Mouse (Mus musculus): ENCODE measurements at regions not wholly inside any gene's neighbourhood (a gene's known extent, or its start where the extent isn't known, plus 50 kb on each side); places are given as distances from the start of the nearest gene placed in this dataset.
A peak's percentile ranks its signal among the peaks of the same experiment; 100 is the strongest.

DNA sequence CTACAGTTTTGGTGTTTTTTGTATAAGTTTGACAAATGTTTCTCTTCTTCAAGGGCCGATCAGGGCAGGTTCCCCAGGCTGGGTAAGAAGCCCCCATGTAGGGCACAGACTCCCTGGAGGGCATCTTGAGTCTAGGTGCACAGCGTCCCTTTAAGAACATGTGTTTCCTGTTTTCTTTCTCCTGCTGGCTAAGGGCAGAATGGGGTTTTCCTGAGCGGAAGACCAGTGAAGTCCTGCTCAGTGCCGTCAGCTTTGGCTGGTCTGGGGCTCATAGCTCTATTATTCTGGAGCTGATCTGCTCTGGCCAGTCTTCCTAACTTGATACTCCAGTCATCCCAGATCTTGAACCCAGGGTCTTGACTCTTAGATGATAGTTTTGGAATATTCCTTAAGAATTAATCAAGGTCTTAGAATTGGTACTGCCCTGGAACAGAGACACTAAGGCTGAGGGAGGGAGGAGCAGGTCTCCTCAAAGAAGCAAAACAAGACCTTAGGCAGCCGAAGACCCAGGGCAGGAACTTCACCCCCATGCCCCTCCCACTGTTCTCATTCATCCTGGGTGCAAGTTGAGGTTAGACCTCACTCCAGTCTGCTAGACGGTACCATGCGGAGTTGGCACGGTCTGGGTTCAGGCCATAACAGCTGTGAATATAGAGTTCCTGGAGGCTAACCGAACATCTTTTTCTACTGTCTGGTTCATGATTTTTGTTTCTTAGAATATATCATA, 70.8 kb upstream of the Haao start:
- peak; percentile 61 for DNase-seq

DNA sequence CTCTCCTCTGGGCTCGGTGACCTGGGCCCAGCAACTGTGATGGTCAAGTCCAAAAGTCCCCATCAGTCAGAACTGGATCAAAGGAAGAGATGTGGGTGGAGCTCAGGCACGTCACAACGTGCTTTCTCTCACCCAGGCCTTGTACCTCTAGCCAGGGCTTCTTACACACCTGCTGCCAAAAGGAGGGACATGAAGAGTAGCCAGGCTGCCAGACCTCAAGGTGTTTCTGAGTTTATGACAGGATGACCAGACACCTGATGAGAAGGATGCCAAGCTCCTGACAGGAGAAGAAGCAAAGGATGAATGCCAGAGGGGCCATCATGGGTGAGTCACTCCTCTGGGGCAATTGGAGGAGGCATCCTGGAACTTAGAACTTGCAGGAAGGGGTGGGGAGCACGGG, 70.0 kb upstream of the Haao start:
- DNase-seq = peak; percentile 36

- peak; percentile 84 for DNase-seq
Measured at GRCm38 (mm10) chr17:83916684-83917166, 69.0 kb upstream of the Haao start.

GRCm38 (mm10) chr17:83915034-83915433, 67.3 kb upstream of the Haao start:
- DNase-seq = no peak

DNA sequence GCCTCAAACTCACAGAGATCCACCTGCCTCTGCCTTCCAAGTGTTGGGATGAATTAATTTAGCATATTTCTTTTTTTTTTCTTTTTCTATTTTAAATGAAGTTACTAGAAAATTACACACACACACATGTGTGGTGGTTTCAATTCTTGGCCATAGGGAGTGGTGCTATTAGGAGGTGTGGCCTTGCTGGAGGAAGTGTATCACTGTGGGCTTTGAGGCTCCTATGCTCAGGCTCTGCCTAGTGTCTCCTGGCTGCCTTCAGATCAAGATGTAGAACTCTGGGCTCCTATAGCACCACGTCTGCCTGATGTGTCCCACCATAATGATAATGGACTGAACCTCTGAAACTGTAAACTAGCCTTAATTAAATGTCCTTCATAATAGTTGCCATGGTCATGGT, 66.8 kb upstream of the Haao start:
- DNase-seq = no peak

DNA sequence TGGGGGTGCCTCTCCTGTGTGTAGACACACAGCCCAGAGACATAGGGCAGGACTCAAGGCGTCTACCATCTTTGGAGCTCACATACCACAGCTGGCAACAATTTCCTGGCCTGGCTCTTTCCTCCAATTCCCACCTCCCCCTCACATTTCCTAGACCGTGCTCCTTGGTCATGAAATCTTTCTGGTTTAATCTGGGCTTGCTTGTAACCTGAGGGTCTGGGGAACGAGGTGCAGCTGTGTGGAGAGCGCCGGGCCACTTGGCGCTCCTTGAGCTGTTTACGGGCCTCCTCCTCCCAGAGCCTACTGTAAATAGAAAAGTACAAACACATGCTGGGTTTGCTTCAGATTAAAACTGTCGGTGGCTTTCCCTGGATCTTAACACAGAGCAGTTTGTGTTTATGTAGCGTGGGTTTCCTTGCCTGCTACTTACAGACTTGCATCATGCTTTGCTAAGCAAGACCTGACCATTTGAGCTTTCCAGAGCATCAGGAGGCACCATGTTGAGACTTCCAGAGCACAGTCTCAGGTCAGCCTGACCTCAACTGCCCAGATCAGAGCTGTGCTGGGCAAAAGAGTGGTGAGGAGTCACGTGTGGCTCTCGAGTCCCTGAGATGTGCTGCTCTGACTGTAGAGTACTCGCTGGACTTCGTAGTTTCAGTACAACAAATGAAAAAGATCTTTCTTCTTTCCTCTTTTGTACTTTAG, 66.1 kb upstream of the Haao start:
- DNase-seq = no peak

GRCm38 (mm10) chr17:83912421-83912820, 64.7 kb upstream of the Haao start:
- DNase-seq = no peak

GRCm38 (mm10) chr17:83908811-83909210, 61.0 kb upstream of the Haao start:
- peak; percentile 37 for DNase-seq

DNA sequence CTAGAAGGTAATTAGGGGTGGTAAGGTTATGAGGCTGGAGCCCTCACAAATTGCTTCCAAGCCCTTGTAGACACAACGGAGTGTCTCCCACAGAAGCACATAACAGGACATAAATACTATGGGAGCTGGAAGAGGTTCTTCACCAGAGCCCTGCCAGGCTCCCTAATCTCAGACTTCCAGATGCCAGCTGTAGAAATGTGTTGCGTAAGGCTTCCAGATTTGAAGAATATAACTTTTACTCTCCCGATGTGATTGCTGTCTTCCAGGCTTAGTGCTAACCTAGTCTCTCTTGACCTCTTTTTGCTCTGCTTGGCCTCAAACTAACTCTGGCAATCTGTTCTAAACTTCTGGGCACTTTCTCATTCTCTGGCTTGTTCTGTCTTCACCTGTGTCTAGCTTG, 59.8 kb upstream of the Haao start:
- no peak for DNase-seq

GRCm38 (mm10) chr17:83906751-83907537, 59.2 kb upstream of the Haao start:
- no peak for DNase-seq

DNA sequence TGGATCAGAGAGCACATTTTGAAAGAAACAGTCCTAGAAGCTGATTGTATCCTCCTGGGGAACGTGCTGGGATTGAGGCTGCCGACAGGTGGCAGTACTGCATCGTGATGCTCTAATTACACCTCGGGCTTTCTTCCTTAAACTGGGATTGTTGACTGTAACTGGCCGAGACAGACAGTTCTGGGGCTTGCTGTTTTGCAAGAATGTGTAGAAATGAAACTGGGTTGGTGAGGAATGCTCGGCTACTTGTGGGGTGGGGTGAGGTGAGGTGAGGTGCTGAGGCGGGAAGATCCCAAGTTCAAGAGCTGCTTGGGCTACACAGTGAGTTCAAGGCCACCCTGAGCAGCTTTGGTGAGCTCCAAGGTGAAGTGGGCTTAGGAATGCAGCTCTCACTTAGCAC, 55.7 kb upstream of the Haao start:
- peak; percentile 88 for DNase-seq

DNA sequence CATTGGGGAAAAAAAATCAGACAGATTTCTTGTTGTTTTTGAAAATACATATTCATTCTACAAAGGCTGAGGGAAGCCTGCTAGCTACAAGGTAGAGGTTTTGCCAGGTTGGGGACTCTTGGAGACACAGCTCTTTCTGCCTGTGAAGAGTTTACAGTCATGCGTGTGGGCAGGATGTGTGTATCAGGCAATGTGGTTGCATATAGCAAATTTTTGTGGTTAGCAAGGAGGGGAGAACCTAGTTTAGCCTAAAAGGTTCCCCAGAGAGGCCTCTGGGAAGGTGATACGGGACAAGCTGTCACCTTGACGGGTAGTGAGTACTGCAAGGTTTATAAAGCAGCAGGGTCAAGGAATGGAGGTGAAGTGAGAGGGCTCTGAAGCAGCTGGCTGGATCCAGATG, 54.8 kb upstream of the Haao start:
- DNase-seq = no peak

DNA sequence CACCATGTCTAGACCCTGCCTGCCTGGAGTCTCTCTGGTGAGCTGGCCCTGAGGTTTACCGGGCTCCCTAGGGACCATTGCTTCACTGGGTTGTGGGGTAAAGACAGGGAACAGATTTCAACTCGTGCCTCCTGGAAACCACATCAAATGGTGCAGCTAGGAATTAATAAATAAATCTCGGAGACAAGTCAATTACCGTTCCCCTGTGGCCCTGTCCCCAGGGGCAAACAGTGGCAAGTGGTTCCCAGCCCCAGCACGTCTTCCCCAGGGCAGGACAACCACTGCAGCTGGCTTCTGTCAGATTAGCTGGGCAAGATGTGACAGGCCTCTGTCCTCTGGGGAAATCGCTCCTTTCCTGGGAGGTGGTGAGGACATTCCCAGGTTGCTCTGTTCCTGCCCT, 54.3 kb upstream of the Haao start:
- no peak for DNase-seq

- peak; percentile 58 for DNase-seq
Measured at GRCm38 (mm10) chr17:83899588-83900152, 51.9 kb upstream of the Haao start.

- no peak for DNase-seq
Measured at GRCm38 (mm10) chr17:83898531-83898930, 50.8 kb upstream of the Haao start.
